Mouse (Mus musculus): ENCODE measurements at regions not wholly inside any gene's neighbourhood (a gene's known extent, or its start where the extent isn't known, plus 50 kb on each side); places are given as distances from the start of the nearest gene placed in this dataset.

DNA sequence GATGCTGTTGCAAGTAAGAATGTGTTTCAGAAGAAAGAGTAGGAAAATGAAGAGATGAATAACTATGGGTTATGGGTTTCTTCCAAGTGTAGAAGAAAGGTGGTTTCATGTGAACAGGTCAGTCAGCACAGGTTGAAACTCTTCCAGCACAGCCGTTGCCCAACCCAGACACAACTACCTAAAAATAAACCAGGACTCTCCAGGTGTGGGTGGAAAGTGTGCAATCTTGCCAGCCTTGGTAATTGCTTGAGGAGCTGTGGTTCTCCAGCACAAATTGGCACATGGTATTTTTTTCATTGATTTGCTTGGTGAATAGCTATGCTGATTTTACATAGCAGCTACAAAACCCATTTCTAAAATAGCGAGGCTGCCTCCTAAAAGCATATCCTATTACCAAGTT lies 116.6 kb downstream of the Cartpt start:
- H3K4me3 ChIP-seq (replicated peaks; ENCODE audit: low read depth, low read length) = no peak overlapping the region
- ATAC-seq (replicated peaks; ENCODE audit: low FRiP score, low read depth) = no peak
- no peak overlapping the region for H3K27ac ChIP-seq

DNA sequence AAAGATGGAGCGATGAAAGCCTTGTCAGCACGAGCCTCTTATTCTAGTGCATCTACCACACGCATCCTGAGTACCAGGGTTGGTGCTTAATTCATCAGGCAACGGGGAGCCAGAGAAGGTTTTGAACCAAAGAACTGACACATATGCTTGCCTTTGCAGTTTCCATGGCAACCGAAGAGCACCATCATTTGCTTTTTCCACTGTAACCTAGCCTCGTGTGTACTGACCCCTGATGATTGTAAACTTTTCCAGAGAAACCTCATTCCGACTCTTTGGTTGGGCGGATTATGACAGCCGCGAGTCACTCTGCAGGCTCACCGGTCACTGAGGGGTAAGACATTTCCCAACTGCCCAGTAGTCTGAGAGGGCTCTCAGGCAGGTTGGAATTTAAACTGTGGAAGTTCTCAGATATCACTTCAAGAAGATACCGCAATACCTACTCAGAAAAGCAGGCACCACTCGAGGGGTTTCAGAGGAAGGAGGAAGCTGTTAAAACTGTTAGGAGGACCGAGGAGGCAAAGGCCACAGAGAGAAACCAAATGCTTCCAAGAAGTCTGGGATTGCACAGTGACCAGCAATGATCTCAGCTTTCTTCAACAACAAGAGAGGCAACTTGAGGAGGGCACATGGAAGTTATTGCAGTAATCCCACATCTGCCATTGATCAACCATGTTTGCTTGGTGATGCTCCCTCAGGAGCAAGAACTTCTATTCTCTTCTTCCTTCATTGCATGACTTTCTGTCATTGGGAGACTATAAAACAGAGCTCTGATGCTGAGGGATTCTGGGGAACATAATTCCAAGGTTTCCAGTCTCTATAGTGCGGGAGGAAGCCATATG lies 117.8 kb downstream of the Cartpt start:
- H3K9ac ChIP-seq (ENCODE audit: low read depth, low read length) = no peak overlapping the region
- TF ChIP-seq CTCF (IDR thresholded peaks at IDR 0.05; ENCODE audit: low read depth) = no peak
- no peak for ATAC-seq (replicated peaks; ENCODE audit: low FRiP score, low read depth)

More for the DNA sequence above, 116.6 kb downstream of the Cartpt start:
- no peaks in the 10 kb centered on the region for H3K9me3 ChIP-seq (replicated peaks; ENCODE audit: low read length)
- H3K9ac ChIP-seq (ENCODE audit: low read depth, low read length) = no peak overlapping the region
- no peak for DNase-seq (ENCODE audit: low spot score)
- H3K4me1 ChIP-seq (replicated peaks; ENCODE audit: insufficient read depth, low read length) = no peaks in the 10 kb centered on the region
- H3K36me3 ChIP-seq (ENCODE audit: insufficient read depth, low read length) = no peaks in the 10 kb centered on the region
- 75% methylated on average over 2 of the region's 2 CpGs for WGBS
- H3K4me2 ChIP-seq (ENCODE audit: low read length) = no peak overlapping the region
- no peak for TF ChIP-seq CTCF (IDR thresholded peaks at IDR 0.05; ENCODE audit: low read depth)
- H3K27me3 ChIP-seq (ENCODE audit: insufficient read depth, low read length) = no peaks in the 10 kb centered on the region

DNA sequence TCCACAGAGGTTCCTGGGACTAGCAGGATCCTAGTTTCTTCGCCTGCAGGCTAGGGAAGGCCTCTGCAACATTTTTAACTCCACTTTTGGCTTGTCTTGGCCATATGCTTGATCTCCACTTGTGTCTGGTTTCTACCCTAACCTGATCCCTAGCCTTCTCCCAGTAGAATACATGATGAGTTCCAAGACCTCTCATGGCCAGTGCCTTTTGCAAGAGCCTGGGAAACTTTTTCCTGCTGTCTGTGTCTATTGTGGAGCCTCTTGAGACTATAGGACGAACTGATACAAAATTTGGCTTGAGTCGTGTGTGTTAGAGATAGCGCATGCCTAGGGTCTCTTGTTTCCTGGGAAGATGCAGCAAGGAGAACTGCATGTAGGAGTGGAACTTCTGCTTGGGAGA lies 119.3 kb downstream of the Cartpt start:
- no peak for TF ChIP-seq CTCF (IDR thresholded peaks at IDR 0.05; ENCODE audit: low read depth)
- Histone ChIP-seq H3K4me3 (replicated peaks; ENCODE audit: low read depth, low read length) (no peak overlapping the region), H3K4me1 (replicated peaks; ENCODE audit: insufficient read depth, low read length) (no peaks in the 10 kb centered on the region), H3K4me2 (ENCODE audit: low read length) (no peak overlapping the region), H3K36me3 (ENCODE audit: insufficient read depth, low read length) (no peaks in the 10 kb centered on the region), H3K9me3 (replicated peaks; ENCODE audit: low read length) (no peaks in the 10 kb centered on the region), H3K9ac (ENCODE audit: low read depth, low read length) (no peak overlapping the region), H3K27me3 (ENCODE audit: insufficient read depth, low read length) (no peaks in the 10 kb centered on the region), H3K27ac (no peak overlapping the region)
- no peak for DNase-seq (ENCODE audit: low spot score)
- no peak for ATAC-seq (replicated peaks; ENCODE audit: low FRiP score, low read depth)
- WGBS = 86% methylated on average over 4 of the region's 4 CpGs

More for the DNA sequence above, 117.8 kb downstream of the Cartpt start:
- H3K4me3 ChIP-seq (replicated peaks; ENCODE audit: low read depth, low read length) = no peak overlapping the region
- no peak overlapping the region for H3K27ac ChIP-seq
- H3K27me3 ChIP-seq (ENCODE audit: insufficient read depth, low read length) = no peaks in the 10 kb centered on the region
- peak; percentile 66 for DNase-seq (ENCODE audit: low spot score)
- H3K4me2 ChIP-seq (ENCODE audit: low read length) = no peak overlapping the region
- H3K36me3 ChIP-seq (ENCODE audit: insufficient read depth, low read length) = no peaks in the 10 kb centered on the region
- 53% methylated on average over 15 of the region's 15 CpGs for WGBS
- no peaks in the 10 kb centered on the region for H3K4me1 ChIP-seq (replicated peaks; ENCODE audit: insufficient read depth, low read length)
- H3K9me3 ChIP-seq (replicated peaks; ENCODE audit: low read length) = no peaks in the 10 kb centered on the region

DNA sequence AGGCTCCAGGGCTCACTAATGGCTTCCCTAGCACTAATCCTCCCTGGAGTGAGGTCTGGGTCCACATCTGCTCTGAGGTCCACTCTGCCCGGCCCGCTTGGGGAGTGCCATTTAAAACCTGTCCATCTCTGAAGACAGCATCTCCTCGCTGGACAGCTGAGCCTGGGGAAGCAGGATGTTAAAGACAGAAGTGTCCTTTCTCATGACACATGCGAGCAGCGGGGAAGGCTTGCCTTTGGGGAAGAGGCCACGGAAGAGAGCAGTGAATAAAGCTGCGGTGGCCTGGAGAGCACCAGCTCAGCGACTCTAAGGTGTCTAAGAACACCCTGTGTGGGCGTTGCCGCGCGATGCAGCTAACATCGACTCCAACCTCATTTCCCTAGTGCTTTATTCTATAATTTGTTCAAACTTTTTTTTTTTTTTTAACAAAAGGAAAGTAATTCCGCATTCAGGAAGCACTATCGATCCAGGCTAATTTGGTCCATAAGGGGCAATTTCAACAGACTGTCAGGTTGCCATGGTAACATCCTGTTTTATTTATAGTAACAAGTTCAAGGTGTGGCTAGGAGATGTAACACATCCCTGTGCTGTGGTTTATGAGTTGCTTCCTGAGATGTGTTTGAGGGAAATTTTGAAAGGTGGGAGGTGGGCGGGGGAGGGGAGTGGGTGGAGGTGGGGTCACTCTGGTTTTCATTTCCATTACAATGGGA lies 120.0 kb downstream of the Cartpt start:
- DNase-seq (ENCODE audit: low spot score) = no peak
- H3K36me3 ChIP-seq (ENCODE audit: insufficient read depth, low read length) = no peaks in the 10 kb centered on the region
- no peak for ATAC-seq (replicated peaks; ENCODE audit: low FRiP score, low read depth)
- WGBS = 16% methylated on average over 16 of the region's 16 CpGs
- no peaks in the 10 kb centered on the region for H3K27me3 ChIP-seq (ENCODE audit: insufficient read depth, low read length)
- no peak overlapping the region; the same call in 1 of the 2 replicates for H3K4me2 ChIP-seq (ENCODE audit: low read length)
- no peak overlapping the region for H3K4me3 ChIP-seq (replicated peaks; ENCODE audit: low read depth, low read length)
- H3K27ac ChIP-seq = no peak overlapping the region
- no peaks in the 10 kb centered on the region for H3K9me3 ChIP-seq (replicated peaks; ENCODE audit: low read length)
- no peak overlapping the region for H3K9ac ChIP-seq (ENCODE audit: low read depth, low read length)
- no peaks in the 10 kb centered on the region for H3K4me1 ChIP-seq (replicated peaks; ENCODE audit: insufficient read depth, low read length)
- no peak for TF ChIP-seq CTCF (IDR thresholded peaks at IDR 0.05; ENCODE audit: low read depth)

DNA sequence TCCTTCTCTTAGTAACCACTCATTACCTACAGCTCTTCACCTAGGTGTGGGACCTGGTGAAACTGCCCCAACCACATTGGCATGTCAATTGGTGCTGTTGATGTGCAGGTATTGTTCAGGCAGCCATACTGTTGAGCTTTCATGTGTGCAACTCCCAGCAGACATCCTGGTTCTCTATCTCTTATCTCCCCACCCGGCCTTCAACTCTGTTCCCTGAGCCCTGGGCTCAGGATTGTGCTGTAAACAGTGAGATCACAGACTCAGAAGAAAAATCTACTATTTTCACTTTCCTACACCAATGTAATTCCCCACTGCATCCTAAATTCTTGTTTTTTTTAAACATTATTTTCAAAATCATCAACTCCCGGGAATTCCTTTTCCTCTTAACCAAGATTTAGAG lies 122.1 kb downstream of the Cartpt start:
- H3K9ac ChIP-seq (ENCODE audit: low read depth, low read length) = no peak overlapping the region
- H3K4me2 ChIP-seq (ENCODE audit: low read length) = no peak overlapping the region
- DNase-seq (ENCODE audit: low spot score) (no peak), ATAC-seq (replicated peaks; ENCODE audit: low FRiP score, low read depth) (no peak)
- no peaks in the 10 kb centered on the region for H3K9me3 ChIP-seq (replicated peaks; ENCODE audit: low read length)
- no peak overlapping the region for H3K4me3 ChIP-seq (replicated peaks; ENCODE audit: low read depth, low read length)
- no peaks in the 10 kb centered on the region for H3K36me3 ChIP-seq (ENCODE audit: insufficient read depth, low read length)
- H3K4me1 ChIP-seq (replicated peaks; ENCODE audit: insufficient read depth, low read length) = no peaks in the 10 kb centered on the region
- no peaks in the 10 kb centered on the region for H3K27me3 ChIP-seq (ENCODE audit: insufficient read depth, low read length)
- 80% methylated on average over 2 of the region's 2 CpGs for WGBS
- no peak overlapping the region for H3K27ac ChIP-seq
- TF ChIP-seq CTCF (IDR thresholded peaks at IDR 0.05; ENCODE audit: low read depth) = no peak

DNA sequence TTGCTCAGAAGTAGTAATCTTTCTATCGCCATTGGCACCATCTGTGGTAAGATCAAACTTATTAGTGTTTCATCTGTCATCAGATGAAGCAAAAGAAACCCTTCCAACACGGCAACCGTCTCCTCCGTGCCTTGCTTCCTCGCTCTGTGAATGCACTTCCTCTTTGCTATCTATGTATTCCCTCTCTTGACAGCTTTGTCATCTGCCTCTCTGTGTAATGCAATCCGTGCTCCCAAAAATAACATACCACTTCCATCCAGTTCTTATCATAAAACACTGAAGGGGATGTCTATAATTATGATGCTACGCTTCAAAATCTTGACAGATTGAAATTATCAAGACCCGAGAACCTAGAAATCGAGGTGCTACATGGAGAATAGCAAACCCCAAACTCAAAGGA lies 123.2 kb downstream of the Cartpt start:
- H3K27ac ChIP-seq = no peak overlapping the region
- no peak for TF ChIP-seq CTCF (IDR thresholded peaks at IDR 0.05; ENCODE audit: low read depth)
- no peak overlapping the region for H3K9ac ChIP-seq (ENCODE audit: low read depth, low read length)
- no peak overlapping the region for H3K4me3 ChIP-seq (replicated peaks; ENCODE audit: low read depth, low read length)
- H3K4me1 ChIP-seq (replicated peaks; ENCODE audit: insufficient read depth, low read length) = no peaks in the 10 kb centered on the region
- ATAC-seq (replicated peaks; ENCODE audit: low FRiP score, low read depth) (no peak), DNase-seq (ENCODE audit: low spot score) (no peak)
- H3K4me2 ChIP-seq (ENCODE audit: low read length) = no peak overlapping the region
- no peaks in the 10 kb centered on the region for H3K27me3 ChIP-seq (ENCODE audit: insufficient read depth, low read length)
- H3K9me3 ChIP-seq (replicated peaks; ENCODE audit: low read length) = no peaks in the 10 kb centered on the region
- no peaks in the 10 kb centered on the region for H3K36me3 ChIP-seq (ENCODE audit: insufficient read depth, low read length)
- 79% methylated on average over 9 of the region's 9 CpGs for WGBS

Measured in kidney, postnatal 0 days (tissue).